Comparison of ENCODE assay signal across 10 mouse cellular contexts in genomic region chr5:101426067-101426771, GRCm38 (mm10).
DNase-seq lines count a peak whose midpoint lies in the region; ATAC-seq lines count a peak whose summit lies in the region.
"Had no signal": no experiment of that assay in that cellular context is flagged by ENCODE, and none has a peak within 500 bp of the region (broad histone marks: within the 10 kb centered on the region; RNA-seq: fewer than 3 reads in every experiment).

No protein-coding gene starts in this region.

- H3K4me1 ChIP-seq in embryonic facial prominence, embryonic 14.5 days (ENCODE audit: control insufficient read depth, insufficient read depth, low read length) = peaks cover 15% of the 10 kb centered on the region
- peaks cover 24% of the 10 kb centered on the region for H3K4me1 ChIP-seq in limb, embryonic 12.5 days (replicated peaks)
- peaks cover 12% of the 10 kb centered on the region; the same call in 1 of the 2 replicates for H3K4me1 ChIP-seq in stomach, embryonic 15.5 days
- H3K4me1 ChIP-seq: liver, embryonic 15.5 days had no signal

- H3K36me3 ChIP-seq in embryonic facial prominence, embryonic 14.5 days (ENCODE audit: control insufficient read depth, insufficient read depth, low read length) = no peaks in the 10 kb centered on the region
- H3K36me3 ChIP-seq in limb, embryonic 12.5 days = no peaks in the 10 kb centered on the region
- H3K36me3 ChIP-seq in stomach, embryonic 15.5 days = no peaks in the 10 kb centered on the region
- H3K36me3 ChIP-seq: G1E; liver, embryonic 15.5 days had no signal

- DNase-seq in left cerebral cortex, postnatal 4 days = peak; percentile 66
- no peak for DNase-seq in left cerebral cortex, adult 8-10 months (ENCODE audit: low spot score in 2 of 2)
- peak; percentile 84 for DNase-seq in embryonic facial prominence, embryonic 14.5 days (ENCODE audit: low spot score)
- no peak for DNase-seq in urinary bladder, adult 18-20 months (ENCODE audit: low spot score in 2 of 2)
- no peak for DNase-seq in kidney, postnatal 14 days
- no peak for DNase-seq in left cerebral cortex, postnatal 36 days (ENCODE audit: low spot score in 2 of 2)

- no peaks in the 10 kb centered on the region for H3K27me3 ChIP-seq in embryonic facial prominence, embryonic 14.5 days (replicated peaks; ENCODE audit: control insufficient read depth, insufficient read depth, low read length)
- H3K27me3 ChIP-seq in limb, embryonic 12.5 days = no peaks in the 10 kb centered on the region
- no peaks in the 10 kb centered on the region for H3K27me3 ChIP-seq in stomach, embryonic 15.5 days (replicated peaks)
- H3K27me3 ChIP-seq: liver, embryonic 15.5 days had no signal

- ATAC-seq in embryonic facial prominence, embryonic 14.5 days (ENCODE audit: low read depth) = peak; percentile 88
- ATAC-seq in limb, embryonic 12.5 days (ENCODE audit: insufficient number of reproducible peaks, insufficient read depth, low FRiP score, low TSS enrichment, low read depth) = peak; percentile 85
- no peak; the same call in 1 of the 2 replicates for ATAC-seq in stomach, embryonic 15.5 days (ENCODE audit: insufficient read depth, low FRiP score, low read depth)

- no peak overlapping the region for H3K4me3 ChIP-seq in embryonic facial prominence, embryonic 14.5 days (ENCODE audit: low read depth, low read length)
- H3K4me3 ChIP-seq in limb, embryonic 12.5 days (replicated peaks) = no peak overlapping the region
- H3K4me3 ChIP-seq in stomach, embryonic 15.5 days (replicated peaks) = no peak overlapping the region
- H3K4me3 ChIP-seq: liver, embryonic 15.5 days had no signal

- intact Hi-C loops in left cerebral cortex, postnatal 4 days (cut with DNase I) = no loop called here
- intact Hi-C loops in left cerebral cortex, postnatal 36 days (cut with DNase I) = no loop called here

- no peak overlapping the region for H3K9ac ChIP-seq in embryonic facial prominence, embryonic 14.5 days (ENCODE audit: low read depth, low read length)
- no peak overlapping the region for H3K9ac ChIP-seq in limb, embryonic 12.5 days (replicated peaks)
- H3K9ac ChIP-seq in stomach, embryonic 15.5 days = no peak overlapping the region
- H3K9ac ChIP-seq: liver, embryonic 15.5 days had no signal

- no peaks in the 10 kb centered on the region for H3K9me3 ChIP-seq in embryonic facial prominence, embryonic 14.5 days (ENCODE audit: control insufficient read depth, low read length)
- no peaks in the 10 kb centered on the region for H3K9me3 ChIP-seq in limb, embryonic 12.5 days
- no peaks in the 10 kb centered on the region for H3K9me3 ChIP-seq in stomach, embryonic 15.5 days
- H3K9me3 ChIP-seq: liver, embryonic 15.5 days had no signal

- H3K4me2 ChIP-seq in embryonic facial prominence, embryonic 14.5 days (ENCODE audit: low read depth, low read length) = peak overlapping the region; percentile 41
- peak overlapping the region; percentile 49 for H3K4me2 ChIP-seq in limb, embryonic 12.5 days
- H3K4me2 ChIP-seq in stomach, embryonic 15.5 days = no peak overlapping the region
- H3K4me2 ChIP-seq: liver, embryonic 15.5 days had no signal

- H3K27ac ChIP-seq in embryonic facial prominence, embryonic 14.5 days (replicated peaks; ENCODE audit: low read depth, low read length) = 0 out of 2 replicates have a peak overlapping the region, but pooled peaks have one; percentile 5
- peak overlapping the region; percentile 83 for H3K27ac ChIP-seq in limb, embryonic 12.5 days
- peak overlapping the region; percentile 31; the same call in 1 of the 2 replicates for H3K27ac ChIP-seq in stomach, embryonic 15.5 days
- H3K27ac ChIP-seq: liver, embryonic 15.5 days had no signal

- 18% methylated on average over 13 of the region's 13 CpGs for WGBS in embryonic facial prominence, embryonic 14.5 days
- 15% methylated on average over 13 of the region's 13 CpGs for WGBS in limb, embryonic 12.5 days
- WGBS in stomach, embryonic 15.5 days = 28% methylated on average over 13 of the region's 13 CpGs

Comparison
In these comparisons a context has a peak if more than half of its experiments do, and no peak if none do; other contexts are left out.
1. DNase-seq: peak in left cerebral cortex, postnatal 4 days (single experiment) and embryonic facial prominence, embryonic 14.5 days (single experiment); none in left cerebral cortex, adult 8-10 months (0 of 2), urinary bladder, adult 18-20 months (0 of 2), kidney, postnatal 14 days (single experiment) and left cerebral cortex, postnatal 36 days (0 of 2).
2. H3K27ac ChIP-seq: peak in every context shown above with its lines; median percentile 83 in limb, embryonic 12.5 days; 31 in stomach, embryonic 15.5 days; 5 in embryonic facial prominence, embryonic 14.5 days.